Mouse (Mus musculus) cerebellum, adult 2 months (tissue): ENCODE data around the gene Ctxn1.

Source experiments
- CTCF ChIP-seq: fragments of 200-500 bp; IDR thresholded peaks from 2 replicates; pipeline ENCODE4 v1.5.1; 2011; ENCODE audit warnings: low read depth, mild to moderate bottlenecking, control low read depth, low read length, moderate library complexity, borderline replicate concordance; ENCODE audit not compliant: insufficient read depth
- POLR2A ChIP-seq: fragments of 200-500 bp; IDR thresholded peaks from 2 replicates; pipeline ENCODE4 v1.6.1; 2011; ENCODE audit warnings: low read length, control low read depth, borderline replicate concordance; ENCODE audit not compliant: insufficient read depth

GRCm38 (mm10) chr8:4212809-4213209, 46.3 kb downstream of the Ctxn1 start:
- TF ChIP-seq CTCF = no peak
- no peak for TF ChIP-seq POLR2A
